Mouse (Mus musculus) small intestine, adult 2 months (tissue): ENCODE data around the gene Ghrh. TPM values are rescaled to one million over a fixed set of nuclear protein-coding genes. Genes with fewer than 3 reads are reported as not detected.

ENCODE experiments used
- H3K27ac ChIP-seq: fragments of 200-500 bp; 2 replicates; pipeline ENCODE4 v1.5.1; 2012; ENCODE audit warnings: low read depth, low read length, control low read depth, inconsistent platforms; ENCODE audit not compliant: insufficient read depth
- H3K27me3 ChIP-seq: fragments of 200-500 bp; 2 replicates; pipeline ENCODE4 v1.6.1; 2012; ENCODE audit warnings: mild to moderate bottlenecking, moderate library complexity, low read length, inconsistent platforms; ENCODE audit not compliant: control insufficient read depth, insufficient read depth
- H3K36me3 ChIP-seq: fragments of 200-500 bp; 2 replicates; pipeline ENCODE4 v1.6.1; 2012; ENCODE audit warnings: mild to moderate bottlenecking, low read length, control low read depth, inconsistent platforms; ENCODE audit not compliant: control insufficient read depth, insufficient read depth
- H3K4me1 ChIP-seq: fragments of 200-500 bp; 2 replicates; pipeline ENCODE4 v1.6.1; 2012; ENCODE audit warnings: low read length, inconsistent platforms, mixed read lengths; ENCODE audit not compliant: control insufficient read depth, insufficient read depth, insufficient read length
- H3K4me3 ChIP-seq: fragments of 200-500 bp; 2 replicates; pipeline ENCODE4 v1.5.1; 2012; ENCODE audit warnings: low read depth, mild to moderate bottlenecking, control low read depth, inconsistent platforms, low read length, moderate library complexity
- CTCF ChIP-seq: fragments of 200-500 bp; IDR thresholded peaks from 2 replicates; pipeline ENCODE4 v1.5.1; 2012; ENCODE audit warnings: low read depth, mild to moderate bottlenecking, control low read depth, inconsistent platforms, low read length, moderate library complexity, mixed read lengths; ENCODE audit not compliant: insufficient replicate concordance, insufficient read length; ENCODE audit errors: extremely low read depth
- POLR2A ChIP-seq: fragments of 200-500 bp; IDR thresholded peaks from 2 replicates; pipeline ENCODE4 v1.6.1; 2012; ENCODE audit warnings: low read depth, mild to moderate bottlenecking, control low read depth, inconsistent platforms, low read length, moderate library complexity
- WGBS: fragments of 180-500 bp; shearing (Covaris S2); methylation state at CpG from one replicate; pipeline ENCODE4 v1.1.7; 2018; 5-methylcytosine and 5-hydroxymethylcytosine counted together
- polyA plus RNA-seq: library from polyadenylated mRNA; depleted of rRNA; stranded (reverse); fragments of >200 nt; gene quantifications from 2 replicates; pipeline ENCODE4 v1.2.3, GENCODE M21; 2012

Gene Ghrh
- polyA plus RNA-seq, 1 experiment = 0.33 TPM

DNA sequence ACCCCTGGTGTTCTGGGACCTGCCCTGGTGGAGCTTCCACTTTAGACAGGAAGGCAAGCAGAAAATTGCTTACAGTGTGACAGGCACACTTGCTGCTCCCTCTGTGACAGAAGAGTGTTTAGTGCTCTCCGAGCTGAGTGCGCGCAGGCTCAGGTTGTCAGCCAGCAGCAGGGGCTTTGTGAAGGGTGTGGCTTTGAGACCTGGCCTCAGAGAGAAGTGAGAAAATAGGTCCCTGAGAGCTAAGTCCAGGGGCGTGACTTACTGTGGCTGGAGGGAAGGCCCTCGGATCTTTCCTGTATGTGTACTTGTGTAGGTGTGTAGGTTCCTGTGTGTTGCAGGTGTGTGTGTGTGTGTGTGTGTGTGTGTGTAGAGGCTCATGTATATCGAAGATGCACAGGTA lies 4.0 kb downstream of the Ghrh start:
- H3K4me1 ChIP-seq = no peaks in the 10 kb centered on the region
- H3K4me3 ChIP-seq = no peak overlapping the region
- 45% methylated on average over 6 of the region's 6 CpGs for WGBS
- H3K36me3 ChIP-seq = no peaks in the 10 kb centered on the region
- no peak for TF ChIP-seq POLR2A
- TF ChIP-seq CTCF = no peak
- no peaks in the 10 kb centered on the region for H3K27me3 ChIP-seq
- no peak overlapping the region for H3K27ac ChIP-seq

DNA sequence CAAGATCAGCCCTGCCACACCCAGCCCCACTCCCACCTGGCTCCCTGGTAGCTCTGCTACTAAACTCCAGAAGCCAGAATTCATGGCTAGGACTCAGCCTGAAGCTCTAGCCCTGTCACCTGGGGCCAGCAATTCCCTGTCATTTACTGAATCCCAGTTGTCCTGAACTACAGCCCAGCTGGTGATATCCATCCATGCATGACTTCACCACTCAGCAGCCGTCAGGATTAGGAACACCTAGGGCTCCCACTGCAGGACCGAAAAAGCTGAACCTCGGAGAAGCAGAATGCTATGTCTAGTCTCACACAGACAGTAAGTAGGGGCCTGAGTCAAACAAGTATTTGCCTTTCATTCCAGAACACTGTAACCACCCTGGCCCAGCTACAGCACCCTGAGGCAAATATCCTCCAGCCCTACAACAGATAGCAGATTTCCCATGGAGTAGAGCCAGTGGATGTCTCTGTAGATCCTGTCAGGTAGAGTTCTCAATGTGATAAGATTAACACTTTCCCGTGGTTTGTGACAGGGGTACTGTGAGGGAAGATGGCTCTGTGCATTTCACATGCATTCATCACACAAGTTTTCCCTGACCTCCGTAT lies 4.9 kb downstream of the Ghrh start:
- Histone ChIP-seq H3K4me3 (no peak overlapping the region), H3K4me1 (no peaks in the 10 kb centered on the region), H3K27me3 (no peaks in the 10 kb centered on the region), H3K36me3 (no peaks in the 10 kb centered on the region), H3K27ac (no peak overlapping the region)
- WGBS = 79% methylated on average over 5 of the region's 5 CpGs
- TF ChIP-seq POLR2A (no peak), CTCF (no peak)

DNA sequence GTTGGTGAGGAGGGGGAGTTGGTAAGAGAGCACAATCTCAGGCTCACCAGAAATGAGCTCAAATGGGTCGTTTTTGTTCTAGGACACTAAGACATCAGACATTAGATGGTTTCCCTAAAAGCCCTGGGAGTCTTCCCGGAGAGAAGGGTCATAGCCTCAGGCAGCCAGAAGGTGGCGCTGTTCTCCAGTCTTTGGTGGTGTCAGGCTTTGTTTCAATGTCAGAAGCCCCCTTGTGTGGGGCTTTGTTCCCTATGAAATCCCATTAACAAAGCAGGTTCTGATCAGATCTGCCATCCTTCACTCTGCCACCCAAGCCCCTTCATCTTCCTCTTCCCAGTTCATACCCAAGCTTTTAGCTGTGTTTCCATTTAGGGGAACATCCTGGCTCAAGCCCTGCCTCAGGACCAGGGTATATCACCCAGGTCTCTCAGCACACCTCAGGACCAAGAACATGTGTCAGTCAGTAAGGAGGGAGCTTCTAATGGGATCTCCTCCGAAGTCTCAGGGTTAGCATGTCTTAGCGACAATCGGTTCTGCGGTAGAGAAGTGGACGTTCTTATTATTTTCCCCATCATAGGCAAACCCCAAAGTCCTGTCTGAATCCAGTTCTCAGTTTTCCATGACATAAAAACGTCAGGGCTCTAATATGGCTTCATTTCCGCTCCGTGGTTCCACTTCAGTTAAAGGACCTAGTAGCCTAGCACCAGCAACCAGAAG lies 5.6 kb downstream of the Ghrh start:
- H3K27me3 ChIP-seq = no peaks in the 10 kb centered on the region
- H3K27ac ChIP-seq = no peak overlapping the region
- H3K4me1 ChIP-seq = no peaks in the 10 kb centered on the region
- H3K4me3 ChIP-seq = no peak overlapping the region
- TF ChIP-seq CTCF (peak; percentile 98; the same call in 1 of the 2 replicates), POLR2A (no peak)
- no peaks in the 10 kb centered on the region for H3K36me3 ChIP-seq
- 52% methylated on average over 11 of the region's 11 CpGs for WGBS

DNA sequence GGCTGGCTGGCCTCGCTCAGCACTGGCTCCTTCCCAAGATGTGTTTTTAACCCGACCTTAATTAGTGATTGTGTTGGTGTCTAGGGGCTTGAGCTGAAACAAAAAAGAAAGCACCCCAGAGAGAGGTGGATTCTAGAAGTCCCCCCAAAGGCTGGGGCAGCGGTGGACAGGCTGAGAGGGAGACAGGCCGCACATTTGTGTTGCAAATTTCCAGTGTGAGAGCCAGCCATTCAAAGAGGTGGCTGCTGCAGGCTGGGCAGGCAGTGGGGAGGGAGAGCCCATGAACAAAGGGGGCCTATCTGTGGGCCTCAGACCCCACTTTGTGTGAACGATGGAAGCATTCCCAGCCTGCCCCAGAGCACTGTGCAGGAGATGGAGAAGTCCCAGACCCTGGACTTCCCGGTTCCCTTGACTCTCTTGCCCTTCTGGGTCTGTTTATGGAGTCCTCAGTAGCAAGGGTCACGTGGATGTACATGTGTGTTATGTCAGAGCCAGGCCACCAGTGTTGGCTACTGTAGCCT lies 7.0 kb downstream of the Ghrh start:
- Histone ChIP-seq H3K27ac (peak overlapping the region; percentile 24; the same call in 1 of the 2 replicates), H3K4me3 (no peak overlapping the region), H3K4me1 (no peaks in the 10 kb centered on the region), H3K27me3 (no peaks in the 10 kb centered on the region), H3K36me3 (no peaks in the 10 kb centered on the region)
- WGBS = 61% methylated on average over 7 of the region's 7 CpGs
- TF ChIP-seq POLR2A (no peak), CTCF (no peak)

DNA sequence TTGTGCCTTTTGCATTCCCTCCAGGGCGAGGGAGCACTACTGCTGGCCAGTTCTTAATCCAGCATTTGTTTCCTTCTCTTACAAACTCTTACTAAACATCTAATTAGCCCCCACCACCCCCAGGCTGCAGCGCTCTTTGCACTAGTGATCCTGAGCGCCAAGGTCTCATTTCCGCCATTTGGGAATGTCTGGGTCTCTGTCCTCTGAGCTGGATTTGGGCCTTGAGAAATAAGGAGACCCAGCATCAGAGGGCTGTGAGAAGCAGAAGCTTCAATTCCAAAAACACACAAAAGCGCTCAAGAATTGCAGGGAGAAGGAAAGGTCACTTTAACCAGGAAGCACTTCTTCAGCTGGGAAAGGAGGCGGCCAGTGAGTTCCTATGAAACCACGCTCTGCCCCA lies 7.8 kb downstream of the Ghrh start:
- 78% methylated on average over 7 of the region's 7 CpGs for WGBS
- TF ChIP-seq CTCF (no peak), POLR2A (no peak)
- Histone ChIP-seq H3K27me3 (no peaks in the 10 kb centered on the region), H3K36me3 (no peaks in the 10 kb centered on the region), H3K4me3 (no peak overlapping the region), H3K27ac (peak overlapping the region; percentile 9; the same call in 1 of the 2 replicates), H3K4me1 (no peaks in the 10 kb centered on the region)

DNA sequence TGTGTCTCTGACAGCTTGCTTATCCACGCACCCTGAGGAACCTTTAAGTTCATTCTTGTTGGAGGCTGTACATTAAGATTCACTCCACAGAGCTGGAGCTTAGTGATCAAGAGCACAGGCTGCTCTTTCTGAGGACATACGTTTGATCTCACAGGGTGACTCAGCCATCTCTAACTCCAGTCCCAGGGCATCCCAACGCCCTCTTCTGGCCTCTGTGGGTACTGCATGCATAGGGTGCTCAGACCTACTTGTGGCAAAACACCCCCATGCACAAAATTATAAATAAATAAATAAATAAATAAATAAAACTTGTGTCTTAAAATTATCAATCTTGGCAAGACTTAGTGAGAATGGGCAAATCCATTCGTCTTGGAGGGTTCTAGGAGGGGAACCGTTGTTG lies 8.6 kb downstream of the Ghrh start:
- whole genome bisulfite sequencing = 39% methylated on average over 5 of the region's 5 CpGs
- TF ChIP-seq CTCF (peak; percentile 70; the same call in 1 of the 2 replicates), POLR2A (no peak)
- Histone ChIP-seq H3K36me3 (no peaks in the 10 kb centered on the region), H3K4me3 (no peak overlapping the region), H3K4me1 (no peaks in the 10 kb centered on the region), H3K27ac (no peak overlapping the region), H3K27me3 (no peaks in the 10 kb centered on the region)

DNA sequence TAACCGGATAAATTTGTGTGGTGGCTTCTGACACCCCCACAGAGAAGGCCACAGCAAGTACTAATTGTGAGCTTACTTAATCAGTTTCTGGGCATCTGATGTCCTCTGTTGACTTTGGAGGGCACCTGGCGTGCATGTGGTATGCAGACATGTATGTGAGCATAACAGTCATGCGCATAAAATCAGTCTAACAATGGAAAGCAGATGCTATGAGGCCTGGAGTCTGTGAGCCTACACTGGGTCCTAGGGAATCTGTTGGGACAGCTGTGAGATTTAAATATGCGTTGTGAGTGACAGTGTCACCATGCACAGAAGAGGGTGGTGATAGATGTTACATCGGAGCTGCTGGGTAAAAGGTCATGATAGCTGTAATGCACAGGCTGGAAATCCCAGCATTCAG lies 15.2 kb downstream of the Ghrh start:
- TF ChIP-seq POLR2A (no peak), CTCF (no peak)
- no peaks in the 10 kb centered on the region for H3K4me1 ChIP-seq
- no peaks in the 10 kb centered on the region for H3K27me3 ChIP-seq
- H3K27ac ChIP-seq = no peak overlapping the region
- H3K36me3 ChIP-seq = peaks cover 7% of the 10 kb centered on the region
- 79% methylated on average over 5 of the region's 5 CpGs for WGBS
- no peak overlapping the region for H3K4me3 ChIP-seq

DNA sequence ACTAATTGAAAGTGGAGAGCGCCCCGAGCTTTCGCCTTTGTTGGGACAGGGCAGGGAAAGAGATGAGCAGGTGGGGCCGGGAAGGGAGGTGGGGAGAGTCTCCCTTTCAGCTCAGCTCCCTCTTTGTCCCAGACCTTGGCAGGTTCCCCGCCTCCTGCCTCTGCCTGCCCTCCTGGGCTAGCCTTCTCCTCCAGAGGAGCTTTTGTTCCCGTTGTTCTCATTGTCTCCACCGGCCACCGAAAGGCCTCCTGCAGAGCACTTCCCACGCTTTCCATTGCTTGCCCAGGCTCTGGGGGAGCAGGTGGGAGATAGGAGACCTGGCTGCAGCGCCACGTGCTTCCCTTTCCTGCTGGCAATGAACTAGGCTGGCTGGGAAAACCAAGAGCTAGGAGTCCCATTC lies 18.7 kb downstream of the Ghrh start:
- WGBS = 73% methylated on average over 11 of the region's 11 CpGs

More for the DNA sequence above, 18.7 kb downstream of the Ghrh start:
- Histone ChIP-seq H3K4me1 (no peaks in the 10 kb centered on the region), H3K27me3 (no peaks in the 10 kb centered on the region), H3K27ac (no peak overlapping the region), H3K4me3 (no peak overlapping the region), H3K36me3 (peaks cover 34% of the 10 kb centered on the region)
- TF ChIP-seq CTCF (no peak), POLR2A (no peak)
